Mouse (Mus musculus): Measurements from ENCODE around the gene Sobp. TPM values are rescaled to one million over a fixed set of nuclear protein-coding genes. Genes with fewer than 3 reads are reported as not detected.

Gene Sobp
- polyA plus RNA-seq, 1 experiment = not detected

DNA sequence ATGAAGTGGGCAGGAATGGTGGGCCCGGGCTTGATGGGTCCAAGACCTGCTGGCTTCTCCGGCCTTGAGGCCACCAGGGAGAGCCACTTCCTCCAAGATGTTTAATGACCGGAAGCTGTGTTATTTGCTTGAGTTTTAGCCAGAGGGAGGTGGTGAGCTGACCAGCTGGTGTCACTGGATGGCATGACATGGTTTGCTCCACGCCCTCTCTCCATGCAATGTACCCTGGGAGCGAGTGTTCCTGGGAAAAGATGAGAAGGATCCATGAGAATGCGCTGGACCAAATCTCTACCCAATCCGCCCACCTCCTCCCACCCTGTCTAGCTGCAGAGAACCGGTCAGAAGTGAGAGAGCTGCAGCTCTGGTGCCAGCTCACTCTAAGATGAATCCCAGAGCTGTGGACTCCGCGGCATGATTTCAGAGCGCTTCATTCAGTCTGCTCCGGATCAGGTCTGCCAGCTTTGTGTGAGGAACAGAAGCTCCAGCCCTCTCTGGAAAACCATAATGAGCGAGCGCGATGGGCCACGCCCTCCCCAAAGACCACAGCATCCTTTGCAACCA, 170.1 kb downstream of the Sobp start:
- H3K27ac ChIP-seq (ENCODE audit: insufficient read depth, low read depth, low read length) = no peak overlapping the region
- no peak for TF ChIP-seq POLR2A (IDR thresholded peaks at IDR 0.05; ENCODE audit: borderline replicate concordance, low read depth, low read length)
- TF ChIP-seq CTCF (IDR thresholded peaks at IDR 0.05; ENCODE audit: low read depth, low read length) = no peak
- H3K4me1 ChIP-seq (ENCODE audit: control insufficient read depth, insufficient read depth, low read length) = peaks cover 7% of the 10 kb centered on the region
- no peak overlapping the region for H3K4me3 ChIP-seq (ENCODE audit: insufficient read depth, low read length)

DNA sequence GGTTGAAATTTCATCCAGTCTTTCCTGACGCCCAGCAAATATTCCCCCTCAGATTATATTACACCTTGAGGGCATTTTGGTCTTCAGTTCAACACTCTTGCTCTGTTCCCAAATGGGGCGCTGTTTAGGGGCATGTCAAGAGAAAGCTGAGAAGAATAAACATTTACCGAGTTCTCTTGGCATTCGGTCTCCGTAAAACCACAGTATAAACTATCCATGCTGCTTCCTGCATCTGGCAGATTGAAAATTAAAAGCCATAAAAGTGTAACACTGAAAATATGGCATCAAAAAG, 170.9 kb downstream of the Sobp start:
- no peak overlapping the region for H3K27ac ChIP-seq (ENCODE audit: insufficient read depth, low read depth, low read length)

DNA sequence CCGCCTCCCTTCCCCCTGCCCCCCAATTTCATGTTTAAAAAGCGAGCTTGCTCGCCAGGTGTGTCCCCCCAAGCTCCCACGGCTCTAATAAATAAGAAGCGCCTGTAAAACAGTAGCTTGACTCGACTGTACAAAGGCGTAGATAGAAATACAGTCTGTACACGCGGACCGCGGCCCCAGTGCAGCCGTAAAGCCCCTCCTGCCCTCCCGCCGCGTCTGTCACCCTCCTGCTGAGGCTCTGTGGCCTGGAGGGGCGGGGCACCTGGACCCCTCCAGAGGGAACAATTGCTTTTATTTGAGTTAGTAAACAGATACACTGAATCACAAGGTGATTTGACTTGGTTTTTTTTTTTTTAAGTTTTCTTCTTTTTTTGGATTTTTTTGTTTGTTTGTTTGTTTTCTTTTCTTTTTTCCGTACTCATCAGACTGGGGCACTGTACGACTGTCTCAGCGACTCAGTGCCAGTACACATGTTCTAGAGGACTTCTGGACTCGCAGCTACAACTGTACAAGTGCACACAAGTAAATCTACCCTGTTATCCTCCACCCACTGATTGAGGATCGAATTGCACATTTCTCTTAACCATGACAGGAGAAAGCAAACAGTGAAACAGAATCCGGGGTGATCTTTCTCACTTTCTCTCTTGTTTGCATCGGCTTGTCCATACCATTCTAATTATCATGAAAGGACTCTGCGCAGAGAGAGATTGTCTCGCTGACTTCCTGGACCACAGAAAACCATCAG, 171.4 kb downstream of the Sobp start:
- TF ChIP-seq POLR2A (IDR thresholded peaks at IDR 0.05; ENCODE audit: borderline replicate concordance, low read depth, low read length) = no peak
- no peak for TF ChIP-seq CTCF (IDR thresholded peaks at IDR 0.05; ENCODE audit: low read depth, low read length)
- Histone ChIP-seq H3K4me1 (ENCODE audit: control insufficient read depth, insufficient read depth, low read length) (peaks cover 11% of the 10 kb centered on the region), H3K4me3 (ENCODE audit: insufficient read depth, low read length) (no peak overlapping the region), H3K27ac (ENCODE audit: insufficient read depth, low read depth, low read length) (no peak overlapping the region)

More for the DNA sequence above, 170.9 kb downstream of the Sobp start:
- no peak overlapping the region for H3K4me3 ChIP-seq (ENCODE audit: insufficient read depth, low read length)
- peaks cover 7% of the 10 kb centered on the region for H3K4me1 ChIP-seq (ENCODE audit: control insufficient read depth, insufficient read depth, low read length)
- no peak for TF ChIP-seq POLR2A (IDR thresholded peaks at IDR 0.05; ENCODE audit: borderline replicate concordance, low read depth, low read length)
- TF ChIP-seq CTCF (IDR thresholded peaks at IDR 0.05; ENCODE audit: low read depth, low read length) = no peak

DNA sequence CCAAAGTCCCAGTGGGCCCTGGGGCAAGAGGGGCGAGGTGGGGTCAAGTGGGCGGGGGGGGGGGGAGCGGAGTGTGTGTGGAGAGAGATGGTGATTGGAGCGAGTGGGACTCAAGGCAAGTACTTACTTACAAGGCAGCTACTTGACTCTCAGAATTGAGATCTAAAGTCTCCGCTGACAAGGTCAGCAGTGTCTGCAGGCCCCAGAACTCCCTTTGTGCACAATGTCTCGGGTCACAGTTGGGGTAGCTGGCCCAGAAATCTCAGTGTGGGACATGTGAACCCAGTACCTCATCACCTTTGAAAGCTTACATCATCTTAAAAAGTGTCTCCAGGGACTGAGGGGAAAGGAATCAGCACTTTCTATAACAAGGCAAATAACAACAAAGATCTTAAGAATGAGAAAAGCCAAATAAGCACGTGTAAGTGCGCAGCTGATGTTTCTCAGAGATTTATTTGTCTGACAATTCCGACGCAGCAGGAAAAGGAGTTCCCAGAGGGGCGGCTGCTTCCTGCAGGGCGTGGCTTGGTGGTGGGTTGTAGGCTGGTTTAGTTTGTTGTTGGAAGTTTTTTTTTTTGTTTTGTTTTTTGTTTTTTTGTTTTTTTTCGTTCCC, 172.2 kb downstream of the Sobp start:
- TF ChIP-seq CTCF (IDR thresholded peaks at IDR 0.05; ENCODE audit: low read depth, low read length) (no peak), POLR2A (IDR thresholded peaks at IDR 0.05; ENCODE audit: borderline replicate concordance, low read depth, low read length) (no peak)
- Histone ChIP-seq H3K4me3 (ENCODE audit: insufficient read depth, low read length) (no peak overlapping the region), H3K27ac (ENCODE audit: insufficient read depth, low read depth, low read length) (no peak overlapping the region), H3K4me1 (ENCODE audit: control insufficient read depth, insufficient read depth, low read length) (peaks cover 17% of the 10 kb centered on the region)

DNA sequence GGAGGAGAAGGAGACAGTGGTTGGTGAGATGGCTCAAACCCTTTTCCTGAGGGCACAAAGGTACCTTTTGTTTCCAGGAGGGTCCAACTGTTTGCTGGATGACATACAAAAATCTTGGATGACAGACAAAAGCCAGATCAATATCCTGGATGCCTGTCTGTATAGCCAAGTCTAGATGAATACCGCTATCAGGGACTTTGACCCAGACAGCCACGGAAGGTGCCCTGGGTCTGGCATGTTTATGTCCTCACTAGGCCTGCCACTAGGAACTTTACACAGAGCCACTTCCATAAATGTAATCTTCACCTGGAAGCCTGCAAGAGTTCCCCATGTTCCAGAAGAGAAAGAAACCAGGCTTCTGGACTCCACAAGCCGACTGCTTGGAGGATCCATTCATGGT, 172.9 kb downstream of the Sobp start:
- Histone ChIP-seq H3K4me1 (ENCODE audit: control insufficient read depth, insufficient read depth, low read length) (peaks cover 23% of the 10 kb centered on the region), H3K27ac (ENCODE audit: insufficient read depth, low read depth, low read length) (no peak overlapping the region), H3K4me3 (ENCODE audit: insufficient read depth, low read length) (no peak overlapping the region)
- TF ChIP-seq POLR2A (IDR thresholded peaks at IDR 0.05; ENCODE audit: borderline replicate concordance, low read depth, low read length) = no peak
- TF ChIP-seq CTCF (IDR thresholded peaks at IDR 0.05; ENCODE audit: low read depth, low read length) = no peak

DNA sequence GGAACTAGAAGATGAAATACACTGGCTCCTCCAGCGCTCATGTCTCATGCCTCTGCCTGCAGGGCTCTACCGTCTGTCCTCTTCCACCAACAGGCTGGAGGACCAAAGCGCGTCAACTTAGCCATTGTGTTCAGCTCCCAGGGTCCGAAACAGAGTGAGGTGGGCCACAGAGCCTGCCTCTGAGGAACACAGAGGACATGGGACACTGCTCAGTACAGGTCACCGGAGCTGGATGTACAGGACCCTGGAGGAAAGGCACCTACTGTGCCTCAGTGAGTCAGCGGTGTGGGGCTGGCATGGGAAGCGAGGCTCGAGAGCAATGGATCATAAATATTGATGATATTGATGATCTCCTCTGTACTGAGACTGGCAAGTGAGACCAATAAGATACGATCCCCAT, 175.0 kb downstream of the Sobp start:
- TF ChIP-seq POLR2A (IDR thresholded peaks at IDR 0.05; ENCODE audit: borderline replicate concordance, low read depth, low read length) = no peak
- TF ChIP-seq CTCF (IDR thresholded peaks at IDR 0.05; ENCODE audit: low read depth, low read length) = no peak
- Histone ChIP-seq H3K27ac (ENCODE audit: insufficient read depth, low read depth, low read length) (no peak overlapping the region), H3K4me3 (ENCODE audit: insufficient read depth, low read length) (no peak overlapping the region), H3K4me1 (ENCODE audit: control insufficient read depth, insufficient read depth, low read length) (peaks cover 23% of the 10 kb centered on the region)

DNA sequence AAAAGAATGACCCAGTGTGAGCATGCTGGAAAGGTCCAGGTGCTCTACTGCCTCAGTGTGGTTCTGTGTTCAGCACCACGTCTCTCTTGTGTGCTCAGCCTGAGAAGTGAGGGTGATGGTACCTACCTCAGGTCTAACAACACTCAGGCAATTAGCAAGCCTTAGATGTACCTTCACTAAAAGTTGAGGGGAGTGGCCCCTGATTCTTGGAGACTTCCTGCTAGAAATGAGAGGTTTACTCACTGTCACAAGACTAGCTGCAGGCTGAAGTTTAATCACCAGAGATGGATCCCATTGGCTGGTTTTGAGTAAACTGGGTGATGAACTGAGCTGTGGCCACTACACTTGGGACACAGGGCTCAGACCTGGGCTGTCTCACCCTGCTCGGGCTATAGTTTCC, 177.1 kb downstream of the Sobp start:
- Histone ChIP-seq H3K4me1 (ENCODE audit: control insufficient read depth, insufficient read depth, low read length) (peaks cover 23% of the 10 kb centered on the region), H3K4me3 (ENCODE audit: insufficient read depth, low read length) (no peak overlapping the region), H3K27ac (ENCODE audit: insufficient read depth, low read depth, low read length) (peak overlapping the region; percentile 68)
- TF ChIP-seq CTCF (IDR thresholded peaks at IDR 0.05; ENCODE audit: low read depth, low read length) (no peak), POLR2A (IDR thresholded peaks at IDR 0.05; ENCODE audit: borderline replicate concordance, low read depth, low read length) (no peak)

DNA sequence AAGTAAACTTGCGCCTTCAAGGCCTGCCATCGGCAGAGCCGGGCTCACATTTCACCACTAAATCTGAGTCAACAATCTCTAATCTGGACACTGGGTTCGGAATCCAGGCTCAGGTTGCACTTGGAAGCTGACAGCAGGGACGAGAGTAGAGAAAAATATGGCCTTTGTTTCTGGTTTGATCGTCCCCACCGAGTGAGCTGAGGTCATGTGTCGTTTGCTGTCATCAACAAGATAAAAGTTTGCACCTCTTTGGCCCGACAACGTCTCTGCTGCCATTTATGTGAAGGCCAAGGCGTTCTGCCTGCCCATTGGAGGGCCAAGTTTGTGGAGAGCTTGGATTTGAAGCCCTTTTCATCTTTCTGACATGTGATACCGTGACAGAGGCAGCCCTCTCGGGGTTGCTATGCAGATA, 178.8 kb downstream of the Sobp start:
- H3K4me1 ChIP-seq (ENCODE audit: control insufficient read depth, insufficient read depth, low read length) = peaks cover 16% of the 10 kb centered on the region
- H3K4me3 ChIP-seq (ENCODE audit: insufficient read depth, low read length) = no peak overlapping the region
- TF ChIP-seq CTCF (IDR thresholded peaks at IDR 0.05; ENCODE audit: low read depth, low read length) = no peak
- no peak for TF ChIP-seq POLR2A (IDR thresholded peaks at IDR 0.05; ENCODE audit: borderline replicate concordance, low read depth, low read length)
- H3K27ac ChIP-seq (ENCODE audit: insufficient read depth, low read depth, low read length) = no peak overlapping the region

DNA sequence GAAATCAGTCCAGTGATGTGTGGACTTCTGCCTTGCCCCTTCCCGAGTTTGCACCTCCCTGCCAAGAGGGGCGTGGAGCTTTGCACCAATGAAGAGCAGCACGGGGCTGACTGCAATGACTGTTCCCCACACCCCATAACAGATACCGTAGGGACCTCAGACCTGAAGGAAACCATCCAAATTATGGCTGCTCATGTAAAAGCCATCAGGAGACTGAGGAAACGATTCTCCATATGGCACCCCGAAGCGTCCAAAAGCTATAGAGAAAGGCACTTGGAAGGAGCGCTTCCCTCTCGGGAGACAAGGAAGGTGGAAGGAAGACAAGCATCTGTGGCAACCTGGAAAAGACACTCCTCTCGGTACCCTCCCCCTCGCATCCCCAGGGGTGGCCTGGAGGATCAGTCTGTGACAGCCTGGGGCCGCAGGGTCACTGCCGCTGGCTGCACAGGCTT, 180.0 kb downstream of the Sobp start:
- H3K27ac ChIP-seq (ENCODE audit: insufficient read depth, low read depth, low read length) = no peak overlapping the region
- peaks cover 16% of the 10 kb centered on the region for H3K4me1 ChIP-seq (ENCODE audit: control insufficient read depth, insufficient read depth, low read length)
- H3K4me3 ChIP-seq (ENCODE audit: insufficient read depth, low read length) = no peak overlapping the region
- TF ChIP-seq CTCF (IDR thresholded peaks at IDR 0.05; ENCODE audit: low read depth, low read length) = no peak
- TF ChIP-seq POLR2A (IDR thresholded peaks at IDR 0.05; ENCODE audit: borderline replicate concordance, low read depth, low read length) = no peak

DNA sequence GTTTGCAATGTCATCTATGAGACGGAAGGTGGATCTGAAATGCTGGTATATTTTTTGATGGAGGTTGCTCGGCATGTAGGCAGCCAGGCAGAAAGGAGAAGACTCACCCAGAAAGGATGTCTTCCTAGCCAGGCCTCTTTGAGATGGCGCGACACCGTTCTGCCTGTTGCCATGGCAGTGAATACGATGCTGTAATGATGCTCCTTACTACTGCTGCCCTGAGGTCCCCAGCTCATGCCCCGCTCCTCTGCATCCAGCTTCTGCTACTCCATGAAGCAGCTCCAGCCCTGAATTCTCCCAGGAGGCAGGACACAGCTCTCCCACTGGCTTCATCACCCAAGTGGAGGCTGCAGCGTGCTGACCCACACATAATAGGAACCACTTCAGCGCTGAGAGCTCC, 183.3 kb downstream of the Sobp start:
- Histone ChIP-seq H3K4me3 (ENCODE audit: insufficient read depth, low read length) (no peak overlapping the region), H3K27ac (ENCODE audit: insufficient read depth, low read depth, low read length) (no peak overlapping the region), H3K4me1 (ENCODE audit: control insufficient read depth, insufficient read depth, low read length) (no peaks in the 10 kb centered on the region)
- TF ChIP-seq POLR2A (IDR thresholded peaks at IDR 0.05; ENCODE audit: borderline replicate concordance, low read depth, low read length) (no peak), CTCF (IDR thresholded peaks at IDR 0.05; ENCODE audit: low read depth, low read length) (no peak)

Data from bone marrow macrophage, adult 2 months (primary cell).